In genomic region chr8:46934254-46934653, GRCm38 (mm10) we compare ENCODE assay signal across 9 mouse cellular contexts. TPM values are rescaled to one million over a fixed set of nuclear protein-coding genes. Genes with fewer than 3 reads are reported as not detected.
DNase-seq lines count a peak whose midpoint lies in the region; ATAC-seq and TF ChIP-seq lines count a peak whose summit lies in the region.
"Had no signal": no experiment of that assay in that cellular context is flagged by ENCODE, and none has a peak within 500 bp of the region (broad histone marks: within the 10 kb centered on the region; RNA-seq: fewer than 3 reads in every experiment).

No protein-coding gene starts in this region.

- H3K27ac ChIP-seq in heart, embryonic 11.5 days (ENCODE audit: low read depth, low read length), result no peak overlapping the region
- H3K27ac ChIP-seq in hindbrain, postnatal 0 days, result no peak overlapping the region
- H3K27ac ChIP-seq: limb, embryonic 12.5 days had no signal

- H3K36me3 ChIP-seq in heart, embryonic 11.5 days (ENCODE audit: control insufficient read depth, insufficient read depth, low read length), result no peaks in the 10 kb centered on the region
- no peaks in the 10 kb centered on the region for H3K36me3 ChIP-seq in hindbrain, postnatal 0 days (ENCODE audit: insufficient read depth, low read length)
- H3K36me3 ChIP-seq: limb, embryonic 12.5 days had no signal

- H3K27me3 ChIP-seq in heart, embryonic 11.5 days (ENCODE audit: control insufficient read depth, insufficient read depth, low read length), result no peaks in the 10 kb centered on the region
- no peaks in the 10 kb centered on the region for H3K27me3 ChIP-seq in hindbrain, postnatal 0 days (ENCODE audit: insufficient read depth, low read length)
- H3K27me3 ChIP-seq: limb, embryonic 12.5 days had no signal

- H3K4me1 ChIP-seq in heart, embryonic 11.5 days (ENCODE audit: control insufficient read depth, insufficient read depth, low read length), result no peaks in the 10 kb centered on the region
- no peaks in the 10 kb centered on the region for H3K4me1 ChIP-seq in hindbrain, postnatal 0 days (ENCODE audit: insufficient read depth, low read length)

- no peak overlapping the region for H3K4me3 ChIP-seq in heart, embryonic 11.5 days (ENCODE audit: low read depth, low read length)
- no peak overlapping the region for H3K4me3 ChIP-seq in hindbrain, postnatal 0 days (ENCODE audit: low read length)
- H3K4me3 ChIP-seq: limb, embryonic 12.5 days had no signal

- no peak for TF ChIP-seq CTCF in hindbrain, postnatal 0 days (IDR thresholded peaks at IDR 0.05; ENCODE audit: low read depth)

- 75% methylated on average over 9 of the region's 9 CpGs for WGBS in heart, embryonic 11.5 days (ENCODE audit: insufficient replicate concordance)
- 83% methylated on average over 9 of the region's 9 CpGs for WGBS in hindbrain, postnatal 0 days

- DNase-seq in heart, adult 18-20 months, result peak; percentile 65 to 79
- peak; percentile 25 for DNase-seq in adipocyte (ENCODE audit: low spot score)
- DNase-seq in induced T-regulatory cell, adult 2 months (ENCODE audit: low read depth), result peak; percentile 47
- peak; percentile 70 for DNase-seq in lung, postnatal 36 days
- no peak for DNase-seq in thymus, adult 18-20 months
- no peak for DNase-seq in T-cell, adult 2 months (ENCODE audit: low spot score)
- no peak for DNase-seq in hindbrain, postnatal 0 days (ENCODE audit: low spot score)

- H3K9ac ChIP-seq in heart, embryonic 11.5 days (ENCODE audit: low read depth, low read length), result no peak overlapping the region
- no peak overlapping the region for H3K9ac ChIP-seq in hindbrain, postnatal 0 days (replicated peaks; ENCODE audit: low read length)
- H3K9ac ChIP-seq: limb, embryonic 12.5 days had no signal

- no peak for ATAC-seq in heart, embryonic 11.5 days (replicated peaks; ENCODE audit: insufficient number of reproducible peaks, low FRiP score, low TSS enrichment)
- ATAC-seq in hindbrain, postnatal 0 days, result no peak

- H3K4me2 ChIP-seq in heart, embryonic 11.5 days, result no peak overlapping the region
- H3K4me2 ChIP-seq in hindbrain, postnatal 0 days (ENCODE audit: low read depth, low read length), result no peak overlapping the region
- H3K4me2 ChIP-seq: limb, embryonic 12.5 days had no signal

- H3K9me3 ChIP-seq in heart, embryonic 11.5 days (replicated peaks; ENCODE audit: control insufficient read depth, low read length), result no peaks in the 10 kb centered on the region
- H3K9me3 ChIP-seq in hindbrain, postnatal 0 days (ENCODE audit: low read length), result no peaks in the 10 kb centered on the region
- H3K9me3 ChIP-seq: limb, embryonic 12.5 days had no signal

RNA-seq across cellular contexts. Expression of gene Enpp6, which starts 52.4 kb away (rescaled TPM):
- total RNA-seq in heart, adult 18-20 months (2021), result 1 to 10 TPM; 2.8 to 3.9 TPM
- polyA plus RNA-seq in heart, embryonic 11.5 days (2014; fragmentation: Nextera tagmentation; extraction: Ambion mirVana), result 2.1 and 2.5 TPM in 2 replicates
- total RNA-seq in hindbrain, postnatal 0 days (2014; rRNA removed), result 12.3 and 12.8 TPM in 2 replicates
- polyA plus RNA-seq in hindbrain, postnatal 0 days (2015; fragmentation: Nextera tagmentation; extraction: Ambion mirVana), result 4.2 and 5.2 TPM in 2 replicates

Comparison
In these comparisons a context has a peak if more than half of its experiments do, and no peak if none do; other contexts are left out.
1. DNase-seq: peak in heart, adult 18-20 months (2 of 2), adipocyte (single experiment), induced T-regulatory cell, adult 2 months (single experiment) and lung, postnatal 36 days (single experiment); none in thymus, adult 18-20 months (0 of 2), T-cell, adult 2 months (single experiment) and hindbrain, postnatal 0 days (single experiment).